Mouse (Mus musculus): ENCODE measurements at regions not wholly inside any gene's neighbourhood (a gene's known extent, or its start where the extent isn't known, plus 50 kb on each side); places are given as distances from the start of the nearest gene placed in this dataset.

DNA sequence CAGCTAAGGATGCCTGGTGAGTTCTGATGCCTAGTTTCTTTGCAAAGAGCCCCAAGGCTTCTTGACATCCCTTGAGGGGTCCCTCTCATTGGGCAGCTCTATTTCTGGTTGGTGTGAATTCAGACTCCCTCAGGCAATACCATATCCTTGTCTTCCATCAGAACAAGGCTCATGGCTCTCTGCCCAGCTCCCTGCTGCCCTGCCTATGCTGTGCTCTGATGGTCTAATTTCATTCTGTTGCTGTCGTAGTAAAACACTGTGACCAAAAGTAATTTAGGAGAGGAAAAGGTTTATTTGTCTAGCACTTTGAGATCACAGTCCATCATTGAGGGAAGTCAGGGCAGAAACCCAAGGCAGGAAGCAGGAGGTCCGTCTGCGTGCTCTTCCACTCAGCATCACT lies 75.1 kb downstream of the Pdgfa start:
- H3K4me3 ChIP-seq (ENCODE audit: low read depth, low read length): no peak overlapping the region
- H3K36me3 ChIP-seq (ENCODE audit: control insufficient read depth, insufficient read depth, low read length): no peaks in the 10 kb centered on the region
- H3K27me3 ChIP-seq (replicated peaks; ENCODE audit: control insufficient read depth, insufficient read depth, low read length): no peaks in the 10 kb centered on the region
- ATAC-seq (replicated peaks; ENCODE audit: low FRiP score, low TSS enrichment, low read depth) (no peak), DNase-seq (ENCODE audit: low spot score) (no peak)
- no peaks in the 10 kb centered on the region for H3K9me3 ChIP-seq (ENCODE audit: control insufficient read depth, low read length)
- H3K9ac ChIP-seq (ENCODE audit: low read length): no peak overlapping the region
- no peaks in the 10 kb centered on the region for H3K4me1 ChIP-seq (replicated peaks; ENCODE audit: control insufficient read depth, insufficient read depth, low read length)
- H3K4me2 ChIP-seq (ENCODE audit: low read length): no peak overlapping the region
- no peak overlapping the region for H3K27ac ChIP-seq (ENCODE audit: low read depth)
- WGBS: 50% methylated on average over 3 of the region's 3 CpGs

Measured in intestine, embryonic 14.5 days (tissue).